Mouse (Mus musculus) limb, embryonic 15.5 days (tissue): Measurements from ENCODE around the gene Necab3. TPM values are rescaled to one million over a fixed set of nuclear protein-coding genes. Genes with fewer than 3 reads are reported as not detected.

ENCODE experiments used
- ATAC-seq: fragments of 200-750 bp; cut with Nextera tagmentation; 2 replicates; pipeline ENCODE4 v1.8.0; 2017; ENCODE audit warnings: low read depth, moderate TSS enrichment; ENCODE audit not compliant: insufficient number of reproducible peaks, low FRiP score, low TSS enrichment
- H3K27ac ChIP-seq: fragments of 300-500 bp; sonication (generic); 2 replicates; pipeline ENCODE4 v1.5.1; 2015; ENCODE audit warnings: moderate library complexity, mild to moderate bottlenecking, inconsistent platforms
- H3K27me3 ChIP-seq: fragments of 300-500 bp; sonication (generic); 2 replicates; pipeline ENCODE4 v1.6.1; 2015; ENCODE audit warnings: inconsistent platforms
- H3K36me3 ChIP-seq: fragments of 300-500 bp; sonication (generic); 2 replicates; pipeline ENCODE4 v1.6.1; 2015; ENCODE audit warnings: inconsistent platforms
- H3K4me1 ChIP-seq: fragments of 300-500 bp; sonication (generic); 2 replicates; pipeline ENCODE4 v1.6.1; 2015; ENCODE audit warnings: inconsistent platforms
- H3K4me2 ChIP-seq: fragments of 300-500 bp; sonication (generic); 2 replicates; pipeline ENCODE4 v1.6.1; 2015; ENCODE audit warnings: mild to moderate bottlenecking, inconsistent platforms
- H3K4me3 ChIP-seq: fragments of 300-500 bp; sonication (generic); 2 replicates; pipeline ENCODE4 v1.5.1; 2015; ENCODE audit warnings: mild to moderate bottlenecking, inconsistent platforms
- H3K9ac ChIP-seq: fragments of 300-500 bp; sonication (generic); 2 replicates; pipeline ENCODE4 v1.6.1; 2015; ENCODE audit warnings: inconsistent platforms
- H3K9me3 ChIP-seq: fragments of 300-500 bp; sonication (generic); 2 replicates; pipeline ENCODE4 v1.6.1; 2016; ENCODE audit warnings: inconsistent platforms
- WGBS: fragments of 180-500 bp; shearing (Covaris S2); methylation state at CpG from one replicate; pipeline ENCODE4 v1.1.7; 2015; 5-methylcytosine and 5-hydroxymethylcytosine counted together
- polyA plus RNA-seq: library from polyadenylated mRNA; unstranded; fragments of >200 nt; fragmentation: Nextera tagmentation; extraction: Ambion mirVana; gene quantifications from 2 replicates; pipeline ENCODE4 v1.2.1, GENCODE M21; 2015

The Necab3 gene
- polyA plus RNA-seq, 1 experiment from 2014 or later: 4.0 TPM

DNA sequence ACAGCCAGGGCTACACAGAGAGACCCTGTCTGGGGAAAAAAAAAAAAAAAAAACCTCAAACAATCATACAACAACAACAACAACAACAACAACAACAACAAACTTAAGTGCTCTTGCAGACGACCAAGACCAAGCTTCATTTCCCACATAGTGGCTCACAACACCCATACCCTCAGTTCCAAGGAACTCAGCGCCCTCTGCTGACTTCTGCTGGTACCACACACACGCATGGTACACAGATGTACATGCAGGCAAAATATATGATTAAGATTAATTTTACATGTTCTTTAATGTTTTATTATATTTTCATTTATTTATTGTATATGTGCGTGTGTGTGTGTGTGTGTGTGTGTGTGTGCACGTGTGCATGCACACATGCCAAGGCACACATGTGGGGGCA, 27.7 kb upstream of the Necab3 start:
- no peak for ATAC-seq
- WGBS: 75% methylated on average over 5 of the region's 5 CpGs

DNA sequence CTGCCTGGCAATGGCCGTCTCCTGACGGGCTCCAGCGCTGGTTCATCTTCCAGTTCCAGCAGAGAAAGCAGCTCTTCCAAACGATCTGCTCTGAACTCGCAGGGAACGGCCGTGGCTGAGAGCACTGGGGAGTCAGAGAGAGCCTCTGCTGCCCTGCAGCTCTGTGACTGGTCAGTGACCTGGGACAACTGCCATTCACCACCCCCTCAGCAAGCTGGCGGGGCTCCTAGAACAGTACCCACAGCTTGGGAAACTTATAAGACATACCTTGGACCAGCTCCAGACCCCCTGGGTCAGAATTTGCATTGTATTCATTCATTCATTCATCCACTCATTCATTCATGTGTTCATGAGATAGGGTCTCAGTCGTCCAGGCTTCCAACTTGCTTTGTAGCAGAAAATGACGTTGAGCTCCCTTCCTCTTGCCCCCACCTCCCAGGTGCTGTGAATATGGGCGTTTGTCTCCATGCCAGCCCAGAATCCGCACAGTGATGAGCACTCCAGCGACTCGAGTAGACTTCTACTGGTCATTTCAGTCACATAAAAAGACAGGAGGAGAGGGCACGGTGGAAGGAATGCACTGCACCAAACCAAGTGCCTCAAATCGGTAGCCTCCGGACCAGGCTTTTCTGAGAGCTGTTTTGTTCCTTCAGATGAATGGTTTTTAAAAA, 26.4 kb upstream of the Necab3 start:
- no peak overlapping the region for H3K9ac ChIP-seq
- H3K4me2 ChIP-seq: no peak overlapping the region
- H3K9me3 ChIP-seq: no peaks in the 10 kb centered on the region
- ATAC-seq: no peak
- peaks cover 16% of the 10 kb centered on the region for H3K4me1 ChIP-seq
- H3K27ac ChIP-seq: no peak overlapping the region
- no peaks in the 10 kb centered on the region for H3K27me3 ChIP-seq
- WGBS: 55% methylated on average over 17 of the region's 17 CpGs
- H3K36me3 ChIP-seq: peaks cover 9% of the 10 kb centered on the region; the same call in 1 of the 2 replicates
- H3K4me3 ChIP-seq: no peak overlapping the region

More for the DNA sequence above, 27.7 kb upstream of the Necab3 start:
- Histone ChIP-seq H3K9me3 (no peaks in the 10 kb centered on the region), H3K4me3 (no peak overlapping the region), H3K27ac (no peak overlapping the region), H3K27me3 (no peaks in the 10 kb centered on the region), H3K9ac (no peak overlapping the region), H3K36me3 (peaks cover 9% of the 10 kb centered on the region; the same call in 1 of the 2 replicates), H3K4me1 (peaks cover 16% of the 10 kb centered on the region), H3K4me2 (no peak overlapping the region)

DNA sequence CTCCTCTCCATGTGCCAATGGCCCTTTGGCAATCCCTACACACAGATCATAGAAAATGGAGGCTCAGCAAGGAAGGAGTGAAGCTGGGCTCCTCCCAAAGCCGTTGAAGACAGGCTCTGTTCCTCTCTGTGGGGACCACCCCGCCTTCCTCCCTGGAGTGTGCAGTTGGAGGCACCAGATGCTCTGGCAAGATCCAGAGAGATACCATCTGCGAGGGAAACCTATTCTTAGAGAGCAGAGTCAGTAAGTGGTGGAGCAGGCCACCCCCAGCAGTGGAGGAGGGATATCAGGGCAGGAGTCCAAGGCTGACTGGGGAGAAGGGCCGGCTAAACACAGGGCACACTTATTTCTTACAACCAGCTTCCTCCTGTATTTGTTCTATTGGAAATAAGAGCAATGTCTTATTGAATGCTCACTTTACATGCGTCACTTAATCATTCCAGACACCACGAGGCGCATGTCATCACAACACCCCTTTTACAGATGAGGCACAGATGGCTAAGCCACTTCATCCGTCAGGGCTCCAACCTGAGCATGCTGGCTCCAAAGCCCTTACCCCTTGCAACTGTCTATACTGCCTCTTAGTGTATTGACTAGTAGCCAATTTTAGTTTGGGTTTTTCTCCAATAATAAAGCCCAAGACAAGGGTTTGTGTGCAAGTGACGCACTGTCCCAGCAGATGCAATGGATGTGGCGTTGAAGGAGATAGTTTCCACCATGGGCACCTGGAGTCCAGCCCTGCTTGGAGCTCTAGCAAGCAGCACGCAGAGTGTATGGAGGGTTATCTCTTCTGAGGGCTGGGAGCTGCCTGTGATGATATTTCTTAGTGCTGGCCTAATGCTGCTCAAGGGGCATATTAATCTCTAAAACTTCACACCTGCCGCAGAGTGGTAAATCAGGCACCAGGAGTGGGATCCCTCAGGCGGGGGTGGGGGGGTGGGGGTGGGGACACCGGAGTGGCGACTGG, 25.5 kb upstream of the Necab3 start:
- Histone ChIP-seq H3K9me3 (no peaks in the 10 kb centered on the region), H3K27me3 (no peaks in the 10 kb centered on the region), H3K9ac (no peak overlapping the region), H3K27ac (no peak overlapping the region; the same call in 1 of the 2 replicates), H3K36me3 (peaks cover 9% of the 10 kb centered on the region; the same call in 1 of the 2 replicates), H3K4me2 (no peak overlapping the region), H3K4me1 (peaks cover 16% of the 10 kb centered on the region), H3K4me3 (no peak overlapping the region)
- peak; percentile 54; the same call in 1 of the 2 replicates for ATAC-seq
- WGBS: 52% methylated on average over 15 of the region's 15 CpGs

DNA sequence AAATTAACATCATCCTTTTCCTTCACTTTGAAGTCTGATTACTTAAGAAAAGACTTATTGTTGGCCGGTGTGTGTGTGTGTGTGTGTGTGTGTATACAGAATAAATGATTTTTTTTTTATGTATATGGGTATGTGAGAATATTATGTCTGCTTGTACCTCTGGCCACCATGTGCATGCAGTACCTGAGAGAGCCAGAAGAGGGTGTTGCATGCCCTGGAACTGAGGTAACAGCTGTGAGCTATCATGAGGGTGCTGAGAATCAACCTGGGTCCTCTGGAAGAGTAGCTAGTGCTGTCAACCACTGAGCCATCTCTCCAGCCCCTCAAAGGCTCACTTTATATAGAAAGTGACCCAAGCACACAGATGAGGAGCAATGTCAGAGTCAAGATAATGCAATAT, 22.7 kb upstream of the Necab3 start:
- 97% methylated on average over 1 of the region's 1 CpGs for WGBS
- no peaks in the 10 kb centered on the region for H3K9me3 ChIP-seq
- ATAC-seq: no peak
- H3K9ac ChIP-seq: no peak overlapping the region
- no peak overlapping the region for H3K27ac ChIP-seq
- H3K4me3 ChIP-seq: no peak overlapping the region
- H3K36me3 ChIP-seq: no peaks in the 10 kb centered on the region; the same call in 1 of the 2 replicates
- no peak overlapping the region for H3K4me2 ChIP-seq
- no peaks in the 10 kb centered on the region for H3K27me3 ChIP-seq
- H3K4me1 ChIP-seq: peaks cover 16% of the 10 kb centered on the region

DNA sequence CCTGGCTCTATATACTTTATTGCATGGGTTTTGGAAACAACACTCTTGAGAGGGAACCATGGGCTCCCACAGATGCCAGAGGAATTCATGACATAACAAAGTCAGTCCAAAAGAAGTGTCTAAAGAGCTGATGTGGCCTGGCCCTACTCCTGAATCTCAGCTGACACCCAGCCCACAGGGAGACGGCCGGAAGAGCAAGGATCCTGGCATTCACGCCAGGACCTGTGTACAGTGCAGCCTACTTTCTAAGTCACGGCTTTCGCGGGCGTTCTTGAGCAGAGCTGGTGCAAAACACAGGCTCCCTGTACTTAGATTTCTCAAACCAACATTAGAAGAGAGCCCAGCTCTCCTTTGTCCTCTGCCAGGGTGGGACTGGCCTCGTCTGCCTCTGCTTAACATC, 21.9 kb upstream of the Necab3 start:
- H3K27me3 ChIP-seq: no peaks in the 10 kb centered on the region
- 69% methylated on average over 8 of the region's 8 CpGs for whole genome bisulfite sequencing
- no peak overlapping the region for H3K4me3 ChIP-seq
- H3K9me3 ChIP-seq: no peaks in the 10 kb centered on the region
- H3K4me1 ChIP-seq: peaks cover 16% of the 10 kb centered on the region
- H3K9ac ChIP-seq: no peak overlapping the region
- no peak for ATAC-seq
- H3K27ac ChIP-seq: no peak overlapping the region
- no peaks in the 10 kb centered on the region for H3K36me3 ChIP-seq
- no peak overlapping the region for H3K4me2 ChIP-seq

GRCm38 (mm10) chr2:154577744-154578067, 19.0 kb upstream of the Necab3 start:
- H3K4me3 ChIP-seq: no peak overlapping the region
- H3K27me3 ChIP-seq: no peaks in the 10 kb centered on the region
- H3K27ac ChIP-seq: no peak overlapping the region
- 0 out of 2 replicates have a peak, but pooled peaks cover 2% of the 10 kb centered on the region for H3K4me1 ChIP-seq
- no peaks in the 10 kb centered on the region for H3K36me3 ChIP-seq
- no peak overlapping the region for H3K9ac ChIP-seq
- no peak overlapping the region for H3K4me2 ChIP-seq
- no peak for ATAC-seq
- H3K9me3 ChIP-seq: no peaks in the 10 kb centered on the region
- 87% methylated on average over 6 of the region's 6 CpGs for WGBS

- no peaks in the 10 kb centered on the region for H3K27me3 ChIP-seq
- ATAC-seq: no peak
- no peak overlapping the region for H3K9ac ChIP-seq
- H3K9me3 ChIP-seq: no peaks in the 10 kb centered on the region
- H3K4me3 ChIP-seq: no peak overlapping the region
- peaks cover 3% of the 10 kb centered on the region; the same call in 1 of the 2 replicates for H3K4me1 ChIP-seq
- 54% methylated on average over 12 of the region's 12 CpGs for WGBS
- H3K36me3 ChIP-seq: no peaks in the 10 kb centered on the region
- H3K27ac ChIP-seq: no peak overlapping the region
- no peak overlapping the region for H3K4me2 ChIP-seq
Measured at GRCm38 (mm10) chr2:154576876-154577743, 18.4 kb upstream of the Necab3 start.

GRCm38 (mm10) chr2:154574271-154574670, 15.6 kb upstream of the Necab3 start:
- Histone ChIP-seq H3K4me2 (no peak overlapping the region), H3K9ac (no peak overlapping the region), H3K9me3 (no peaks in the 10 kb centered on the region), H3K4me1 (peaks cover 19% of the 10 kb centered on the region), H3K27ac (no peak overlapping the region), H3K27me3 (no peaks in the 10 kb centered on the region), H3K4me3 (no peak overlapping the region), H3K36me3 (no peaks in the 10 kb centered on the region)
- 68% methylated on average over 7 of the region's 7 CpGs for WGBS
- no peak for ATAC-seq

DNA sequence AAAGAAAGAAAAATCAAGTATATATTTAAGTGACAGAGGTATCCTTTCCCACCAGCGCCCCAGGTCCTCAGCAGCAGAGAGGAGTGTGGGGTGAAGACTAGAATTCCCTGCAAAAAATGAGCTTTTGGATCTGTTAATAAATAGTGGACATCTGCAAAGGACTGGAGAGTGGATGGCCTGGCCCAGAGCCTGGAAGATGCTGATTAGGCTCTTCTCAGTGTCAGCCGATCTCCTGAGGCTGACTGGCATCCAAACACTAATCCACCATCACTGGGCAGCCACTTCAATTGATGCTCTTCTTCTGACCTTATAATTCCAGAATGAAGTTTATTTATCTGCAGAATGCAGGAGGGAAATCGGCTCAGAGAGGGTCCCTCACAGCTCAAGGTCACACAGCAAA, 14.3 kb upstream of the Necab3 start:
- Histone ChIP-seq H3K9me3 (no peaks in the 10 kb centered on the region), H3K27ac (no peak overlapping the region), H3K9ac (no peak overlapping the region), H3K4me3 (no peak overlapping the region), H3K4me1 (peaks cover 32% of the 10 kb centered on the region), H3K36me3 (no peaks in the 10 kb centered on the region), H3K4me2 (no peak overlapping the region), H3K27me3 (no peaks in the 10 kb centered on the region)
- ATAC-seq: no peak
- 79% methylated on average over 3 of the region's 3 CpGs for WGBS

- Histone ChIP-seq H3K27me3 (no peaks in the 10 kb centered on the region), H3K4me2 (no peak overlapping the region), H3K36me3 (no peaks in the 10 kb centered on the region), H3K4me3 (no peak overlapping the region), H3K27ac (peak overlapping the region; percentile 77), H3K9me3 (no peaks in the 10 kb centered on the region), H3K4me1 (peaks cover 41% of the 10 kb centered on the region), H3K9ac (no peak overlapping the region)
- WGBS: 47% methylated on average over 8 of the region's 8 CpGs
- no peak for ATAC-seq
Measured at GRCm38 (mm10) chr2:154571976-154572375, 13.3 kb upstream of the Necab3 start.

DNA sequence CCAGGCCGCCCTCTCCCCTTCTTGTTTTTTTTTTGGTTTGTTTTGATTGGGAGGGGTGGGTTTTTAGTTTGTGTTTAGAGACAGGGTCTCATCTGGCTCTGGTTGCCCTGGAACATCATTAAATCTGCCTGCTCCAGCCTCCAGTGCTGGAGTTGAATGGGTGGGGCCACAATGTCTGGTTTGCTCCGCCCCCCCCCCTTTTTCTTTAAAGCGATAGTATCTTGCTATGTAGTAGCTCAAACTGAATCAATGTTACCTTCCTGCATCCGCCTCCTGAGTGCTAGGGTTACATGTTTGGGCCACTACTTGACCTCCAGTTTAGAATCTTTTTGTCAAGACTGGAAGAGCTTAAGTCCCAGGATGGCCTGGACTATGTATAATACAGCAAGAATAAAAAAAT, 12.6 kb upstream of the Necab3 start:
- Histone ChIP-seq H3K9me3 (no peaks in the 10 kb centered on the region), H3K27me3 (no peaks in the 10 kb centered on the region), H3K36me3 (no peaks in the 10 kb centered on the region), H3K4me3 (no peak overlapping the region), H3K4me2 (no peak overlapping the region), H3K27ac (peak overlapping the region; percentile 75), H3K4me1 (peaks cover 47% of the 10 kb centered on the region), H3K9ac (no peak overlapping the region)
- ATAC-seq: no peak
- 75% methylated on average over 4 of the region's 4 CpGs for WGBS
